Mouse (Mus musculus): ENCODE measurements around the gene Gpr22.

The Gpr22 gene

GRCm38 (mm10) chr12:31667187-31667586, 46.6 kb downstream of the Gpr22 start:
- CTCF ChIA-PET = interaction anchor here (0.6 kb wide), 1 partner anchor 1506 kb away, joined by 3 read pairs; no protein-coding TSS in a partner anchor

- CTCF ChIA-PET = no interaction called here
Observed at GRCm38 (mm10) chr12:31665999-31666398, 47.7 kb downstream of the Gpr22 start.
